Mouse (Mus musculus): ENCODE data around the gene Tinag. TPM values are rescaled to one million over a fixed set of nuclear protein-coding genes. Genes with fewer than 3 reads are reported as not detected.
"Not testable (repeated sequence)": the region's sequence is repeated elsewhere in the genome, so short reads cannot be mapped to it uniquely, and the experiment has no call there.

The Tinag gene
- not detected in 2 replicates for polyA plus RNA-seq (2012)

DNA sequence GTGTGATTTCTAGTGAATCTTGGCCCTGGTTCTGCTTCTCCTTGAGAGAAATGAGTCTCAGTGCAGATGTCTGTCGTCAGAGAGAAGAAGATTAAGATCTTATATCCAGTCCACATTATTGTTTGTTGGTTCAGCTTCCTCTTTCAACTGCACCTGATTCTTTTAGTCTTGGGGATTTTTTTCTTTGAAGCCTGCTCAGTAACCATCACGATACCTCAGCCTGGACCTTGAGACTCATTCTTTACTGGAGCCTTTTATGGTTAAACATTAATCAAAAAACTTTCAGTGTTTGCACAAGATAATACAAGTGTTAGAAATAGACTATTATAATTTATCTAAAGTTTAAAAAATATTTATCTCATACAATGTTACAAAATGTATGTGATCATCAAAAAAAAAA lies at the start of gene Tinag:
Tinag (minus strand) TSS at position 210 of the 400 bp plus-strand sequence.
- Histone ChIP-seq H3K4me3 (replicated peaks) (no peak within 1 kb of the TSS), H3K9me3 (ENCODE audit: control insufficient read depth, low read length) (no peaks in the 10 kb centered on the region), H3K36me3 (ENCODE audit: control insufficient read depth) (no peaks in the 10 kb centered on the region), H3K27me3 (ENCODE audit: control insufficient read depth) (no peaks in the 10 kb centered on the region), H3K4me1 (ENCODE audit: control insufficient read depth) (no peaks in the 10 kb centered on the region)
- no peak for TF ChIP-seq TAL1 (IDR thresholded peaks at IDR 0.05; ENCODE audit: low read length)
- no peak for TF ChIP-seq GATA1 (IDR thresholded peaks at IDR 0.05; ENCODE audit: low read length)

DNA sequence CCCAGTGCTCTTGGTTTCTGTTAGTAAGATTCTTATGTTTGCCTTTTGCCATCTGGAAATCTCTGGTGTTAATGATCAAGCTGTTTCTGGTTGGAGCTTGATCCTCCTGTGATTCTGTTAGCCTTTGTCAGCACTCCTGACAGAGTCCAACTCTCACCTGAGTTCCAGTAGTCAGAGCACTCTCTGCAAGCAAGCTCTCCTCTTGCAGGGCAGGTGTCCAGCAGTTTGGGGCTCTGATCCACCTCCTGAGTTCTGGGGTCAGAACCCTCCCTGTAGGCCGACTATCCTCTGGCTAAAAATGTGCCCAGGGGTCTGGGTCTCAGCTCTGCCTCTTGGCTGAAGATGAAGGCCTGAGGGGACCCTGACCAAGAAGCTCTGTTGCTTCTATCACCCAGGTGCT lies 37.6 kb upstream of the Tinag start:
- not testable (repeated sequence) for H3K36me3 ChIP-seq (ENCODE audit: control insufficient read depth); H3K27me3 ChIP-seq (ENCODE audit: control insufficient read depth); H3K4me3 ChIP-seq (replicated peaks); H3K9me3 ChIP-seq (ENCODE audit: control insufficient read depth, low read length); H3K4me1 ChIP-seq (ENCODE audit: control insufficient read depth)

DNA sequence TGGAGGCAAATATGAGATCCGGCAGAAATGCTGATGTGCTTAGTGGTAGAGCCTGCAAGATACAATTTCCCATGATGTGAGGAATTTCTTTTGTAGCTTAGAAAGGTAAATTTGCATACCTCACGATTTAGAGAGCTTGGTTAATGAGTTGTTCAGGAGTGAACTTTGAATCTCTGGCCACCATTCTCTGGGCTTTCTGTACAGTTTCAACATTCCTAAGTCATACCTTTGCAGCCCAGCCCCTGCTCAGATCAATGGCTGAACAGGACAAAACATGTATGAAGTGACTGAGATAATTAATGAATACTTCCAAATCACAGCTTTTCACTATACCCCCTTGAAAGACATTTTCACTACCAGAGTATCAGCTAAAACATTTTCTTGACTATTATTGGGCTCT lies 26.1 kb upstream of the Tinag start:
- Histone ChIP-seq H3K27me3 (ENCODE audit: control insufficient read depth) (no peaks in the 10 kb centered on the region), H3K4me3 (replicated peaks) (no peak overlapping the region)
- TF ChIP-seq TAL1 (IDR thresholded peaks at IDR 0.05; ENCODE audit: low read length) (no peak), GATA1 (IDR thresholded peaks at IDR 0.05; ENCODE audit: low read length) (no peak)

DNA sequence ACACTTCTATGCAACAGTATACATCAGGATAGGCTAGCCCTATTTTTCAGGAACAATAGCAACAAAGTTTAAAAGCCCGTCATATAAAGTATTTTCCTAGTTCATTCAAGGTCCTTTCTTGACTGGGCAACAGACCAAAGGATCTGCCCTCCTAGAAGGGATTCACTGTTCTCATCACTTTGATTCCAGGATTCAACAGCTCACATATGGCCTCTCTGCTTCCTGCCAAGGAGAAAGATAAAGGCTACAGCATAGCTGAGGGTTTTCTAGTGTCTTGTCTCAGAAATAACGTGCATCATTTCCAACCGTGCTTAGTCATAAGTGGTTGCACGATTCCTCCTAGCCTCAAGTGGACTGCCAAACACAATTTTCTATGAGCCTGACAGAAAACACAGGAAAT lies 11.0 kb upstream of the Tinag start:
- H3K4me3 ChIP-seq (replicated peaks), result no peak overlapping the region
- no peaks in the 10 kb centered on the region for H3K27me3 ChIP-seq (ENCODE audit: control insufficient read depth)
- TF ChIP-seq GATA1 (IDR thresholded peaks at IDR 0.05; ENCODE audit: low read length) (no peak), TAL1 (IDR thresholded peaks at IDR 0.05; ENCODE audit: low read length) (no peak)
- no peaks in the 10 kb centered on the region for H3K9me3 ChIP-seq (ENCODE audit: control insufficient read depth, low read length)
- H3K36me3 ChIP-seq (ENCODE audit: control insufficient read depth), result no peaks in the 10 kb centered on the region
- no peaks in the 10 kb centered on the region for H3K4me1 ChIP-seq (ENCODE audit: control insufficient read depth)

More for the DNA sequence above, 26.1 kb upstream of the Tinag start:
- Histone ChIP-seq H3K4me1 (ENCODE audit: control insufficient read depth) (no peaks in the 10 kb centered on the region), H3K36me3 (ENCODE audit: control insufficient read depth) (no peaks in the 10 kb centered on the region), H3K9me3 (ENCODE audit: control insufficient read depth, low read length) (no peaks in the 10 kb centered on the region)

DNA sequence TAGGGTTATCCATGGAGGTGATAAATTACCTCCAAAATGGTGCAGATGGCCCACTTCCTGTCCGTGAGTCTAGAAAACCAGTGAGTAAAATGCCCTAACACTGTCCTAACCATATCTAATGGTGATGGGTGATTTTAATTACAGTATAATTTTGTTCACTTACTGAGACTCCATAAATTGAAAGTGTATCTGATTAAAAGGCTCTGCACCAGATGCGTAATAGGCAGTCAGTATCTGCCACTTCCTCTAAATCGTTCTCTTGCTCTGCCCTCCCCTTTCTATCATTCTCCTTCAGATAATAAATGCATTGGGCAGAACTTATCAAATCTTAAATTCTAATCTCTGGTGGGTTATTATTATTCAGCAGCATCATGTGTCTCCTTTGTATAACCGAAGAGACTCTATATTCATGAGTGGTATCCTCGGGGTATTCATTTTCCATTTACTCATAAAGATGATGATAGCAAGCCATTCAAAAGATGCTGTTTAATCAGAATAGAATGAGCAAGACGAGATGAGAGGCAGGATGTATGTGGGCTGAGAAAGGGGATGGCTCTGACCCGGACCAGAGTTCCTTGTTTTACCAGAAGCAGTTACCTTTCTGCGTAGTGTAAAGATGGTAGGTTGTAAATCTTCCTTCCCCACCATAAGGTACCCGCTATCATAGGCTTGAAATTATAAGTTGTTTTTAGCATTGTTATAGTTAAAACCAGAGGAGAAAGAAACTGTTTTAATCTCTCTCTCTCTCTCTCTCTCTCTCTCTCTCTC lies 9.0 kb upstream of the Tinag start:
- H3K4me3 ChIP-seq (replicated peaks), result no peak overlapping the region
- H3K27me3 ChIP-seq (ENCODE audit: control insufficient read depth), result no peaks in the 10 kb centered on the region
- TF ChIP-seq GATA1 (IDR thresholded peaks at IDR 0.05; ENCODE audit: low read length), result no peak
- TF ChIP-seq TAL1 (IDR thresholded peaks at IDR 0.05; ENCODE audit: low read length), result no peak
- no peaks in the 10 kb centered on the region for H3K9me3 ChIP-seq (ENCODE audit: control insufficient read depth, low read length)
- no peaks in the 10 kb centered on the region for H3K4me1 ChIP-seq (ENCODE audit: control insufficient read depth)
- no peaks in the 10 kb centered on the region for H3K36me3 ChIP-seq (ENCODE audit: control insufficient read depth)

DNA sequence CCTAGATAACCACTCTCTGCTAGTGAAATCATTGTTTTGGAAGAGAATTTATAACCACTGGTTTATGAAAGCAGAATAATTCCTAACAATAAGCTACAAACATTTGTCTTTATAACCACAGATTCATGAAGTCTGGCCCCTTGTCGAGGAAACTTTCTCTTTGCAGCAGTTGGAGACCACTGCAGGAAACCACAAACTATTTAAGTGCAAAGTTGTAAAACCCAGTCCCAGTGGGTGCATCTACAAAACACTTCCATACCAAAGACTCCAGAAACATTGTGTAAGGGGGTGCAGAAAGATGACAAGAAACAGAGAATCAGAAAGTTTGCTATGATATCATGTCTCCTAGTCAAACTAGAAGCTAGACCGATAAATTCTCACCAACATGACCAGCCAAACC lies 5.8 kb upstream of the Tinag start:
- Histone ChIP-seq H3K4me1 (ENCODE audit: control insufficient read depth) (no peaks in the 10 kb centered on the region), H3K9me3 (ENCODE audit: control insufficient read depth, low read length) (no peaks in the 10 kb centered on the region), H3K27me3 (ENCODE audit: control insufficient read depth) (no peaks in the 10 kb centered on the region), H3K4me3 (replicated peaks) (no peak overlapping the region), H3K36me3 (ENCODE audit: control insufficient read depth) (no peaks in the 10 kb centered on the region)
- TF ChIP-seq GATA1 (IDR thresholded peaks at IDR 0.05; ENCODE audit: low read length) (no peak), TAL1 (IDR thresholded peaks at IDR 0.05; ENCODE audit: low read length) (no peak)

DNA sequence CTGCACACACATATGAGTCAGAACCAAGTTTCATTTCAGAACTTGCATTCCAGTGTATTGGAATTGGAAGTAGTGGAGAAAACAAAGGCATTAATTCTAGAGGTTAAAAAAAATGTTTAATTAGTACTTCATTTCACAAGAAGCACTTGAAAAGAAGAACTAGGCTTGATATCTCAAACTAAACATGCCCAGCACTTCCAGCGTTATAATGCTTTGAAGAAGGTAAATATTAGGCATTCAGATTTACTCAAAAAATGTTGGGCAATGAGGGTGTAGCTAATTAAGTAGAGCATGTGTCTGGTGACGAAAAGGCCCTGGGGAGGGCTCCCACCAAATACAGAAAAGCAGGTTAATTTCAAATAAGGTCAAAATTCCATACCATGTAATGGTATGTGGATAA lies 4.1 kb upstream of the Tinag start:
- no peaks in the 10 kb centered on the region for H3K36me3 ChIP-seq (ENCODE audit: control insufficient read depth)
- no peaks in the 10 kb centered on the region for H3K9me3 ChIP-seq (ENCODE audit: control insufficient read depth, low read length)
- no peaks in the 10 kb centered on the region for H3K4me1 ChIP-seq (ENCODE audit: control insufficient read depth)
- TF ChIP-seq TAL1 (IDR thresholded peaks at IDR 0.05; ENCODE audit: low read length) (no peak), GATA1 (IDR thresholded peaks at IDR 0.05; ENCODE audit: low read length) (no peak)
- H3K4me3 ChIP-seq (replicated peaks), result no peak overlapping the region
- H3K27me3 ChIP-seq (ENCODE audit: control insufficient read depth), result no peaks in the 10 kb centered on the region

DNA sequence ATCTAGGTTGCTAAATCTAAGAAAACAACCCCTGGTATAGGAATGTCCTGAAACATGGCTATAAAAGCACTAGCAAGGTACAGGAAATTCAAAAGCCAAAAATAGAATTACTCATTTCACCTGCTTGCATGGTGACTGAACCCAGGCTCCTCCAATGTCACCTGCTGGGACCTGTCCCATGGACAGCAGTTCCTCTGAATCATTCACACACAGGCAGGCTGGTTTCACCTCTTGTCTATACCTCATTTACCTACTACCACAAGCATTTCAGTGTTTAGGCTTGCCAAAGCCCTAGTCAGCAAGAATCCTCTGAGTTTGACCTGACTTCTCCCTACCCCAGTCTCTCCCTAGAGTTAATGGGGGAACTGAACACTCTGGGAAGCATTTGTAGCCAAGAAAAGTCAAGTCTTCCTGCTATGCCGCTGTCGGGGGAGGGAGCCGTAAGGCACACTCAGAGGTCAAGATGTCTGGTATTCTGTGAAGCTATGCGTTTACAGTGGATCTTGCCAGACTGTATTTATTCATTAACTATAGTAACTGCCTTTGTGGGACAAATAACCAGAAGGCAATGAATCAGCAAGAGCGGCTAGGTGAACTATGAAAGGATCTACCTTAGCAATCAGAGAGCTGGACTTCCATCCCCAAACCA lies 597 bp upstream of the Tinag start:
- no peak for TF ChIP-seq GATA1 (IDR thresholded peaks at IDR 0.05; ENCODE audit: low read length)
- TF ChIP-seq TAL1 (IDR thresholded peaks at IDR 0.05; ENCODE audit: low read length), result no peak
- Histone ChIP-seq H3K27me3 (ENCODE audit: control insufficient read depth) (no peaks in the 10 kb centered on the region), H3K4me1 (ENCODE audit: control insufficient read depth) (no peaks in the 10 kb centered on the region), H3K9me3 (ENCODE audit: control insufficient read depth, low read length) (no peaks in the 10 kb centered on the region), H3K36me3 (ENCODE audit: control insufficient read depth) (no peaks in the 10 kb centered on the region), H3K4me3 (replicated peaks) (no peak overlapping the region)

DNA sequence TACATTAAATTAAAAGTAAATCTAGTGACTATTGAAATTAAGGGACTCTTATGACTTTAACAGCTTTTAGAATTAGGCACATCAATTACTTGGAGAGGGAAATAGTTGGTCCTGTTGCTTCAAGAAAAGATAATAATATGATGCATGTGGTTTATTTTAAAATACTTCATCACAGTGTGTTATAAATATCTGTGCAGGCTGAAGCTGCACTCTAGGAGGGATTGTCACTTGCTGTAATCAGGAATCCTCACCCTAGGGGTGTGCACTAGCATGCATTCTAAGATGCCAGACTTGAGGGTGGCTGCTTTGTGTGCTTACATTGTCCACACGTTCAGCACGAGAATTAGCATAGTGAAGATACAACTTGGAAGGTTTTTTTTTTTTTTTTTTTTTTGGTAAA lies 10.2 kb downstream of the Tinag start:
- Histone ChIP-seq H3K27me3 (ENCODE audit: control insufficient read depth) (no peaks in the 10 kb centered on the region), H3K4me3 (replicated peaks) (no peak overlapping the region), H3K9me3 (ENCODE audit: control insufficient read depth, low read length) (no peaks in the 10 kb centered on the region; the same call in 1 of the 2 replicates), H3K36me3 (ENCODE audit: control insufficient read depth) (no peaks in the 10 kb centered on the region), H3K4me1 (ENCODE audit: control insufficient read depth) (no peaks in the 10 kb centered on the region)
- TF ChIP-seq GATA1 (IDR thresholded peaks at IDR 0.05; ENCODE audit: low read length) (no peak), TAL1 (IDR thresholded peaks at IDR 0.05; ENCODE audit: low read length) (no peak)

Measured in erythroblast, embryonic 14.5 days (primary cell).